Mouse (Mus musculus): ENCODE results near the gene Eif4a3. TPM values are rescaled to one million over a fixed set of nuclear protein-coding genes. Genes with fewer than 3 reads are reported as not detected.
A peak's percentile ranks its signal among the peaks of the same experiment; 100 is the strongest.
"Not testable (repeated sequence)": the region's sequence is repeated elsewhere in the genome, so short reads cannot be mapped to it uniquely, and the experiment has no call there.

The Eif4a3 gene
- polyA plus RNA-seq, 1 experiment from 2014 or later = 366 TPM

- Histone ChIP-seq H3K36me3 (ENCODE audit: poor library complexity, severe bottlenecking) (peaks cover 27% of the 10 kb centered on the region), H3K4me3 (peak overlapping the region; percentile 22), H3K9me3 (replicated peaks) (no peaks in the 10 kb centered on the region), H3K9ac (peak overlapping the region; percentile 35; the same call in 1 of the 2 replicates), H3K4me2 (peak overlapping the region; percentile 49), H3K4me1 (peaks cover 4% of the 10 kb centered on the region), H3K27ac (0 out of 2 replicates have a peak overlapping the region, but pooled peaks have one; percentile 4), H3K27me3 (no peaks in the 10 kb centered on the region)
- ATAC-seq = peak; percentile 50; the same call in 1 of the 2 replicates
- 71% methylated on average over 23 of the region's 23 CpGs for WGBS
Observed at GRCm38 (mm10) chr11:119258572-119259322, 41.1 kb downstream of the Eif4a3 start.

DNA sequence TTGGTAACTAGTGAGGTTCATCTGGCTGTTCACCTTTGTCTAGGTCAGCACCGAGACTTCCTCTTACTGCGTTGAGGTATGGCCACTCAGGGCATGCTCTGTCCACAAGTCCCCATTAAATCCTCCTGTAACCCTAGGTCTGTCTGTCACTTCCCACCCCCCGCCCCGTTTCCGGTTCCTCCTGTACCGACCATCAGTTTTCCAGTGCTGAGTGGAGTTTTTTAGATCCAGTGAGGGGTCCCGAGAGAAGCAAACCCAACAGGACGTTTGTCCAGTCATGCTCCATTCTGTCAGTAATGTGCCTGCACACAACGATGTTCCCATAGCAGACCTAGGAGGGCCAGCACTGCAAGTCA lies 41.7 kb downstream of the Eif4a3 start:
- Histone ChIP-seq H3K4me1 (peaks cover 7% of the 10 kb centered on the region), H3K27ac (0 out of 2 replicates have a peak overlapping the region, but pooled peaks have one; percentile 4), H3K36me3 (ENCODE audit: poor library complexity, severe bottlenecking) (peaks cover 27% of the 10 kb centered on the region), H3K4me3 (peak overlapping the region; percentile 22), H3K4me2 (peak overlapping the region; percentile 49), H3K9ac (no peak overlapping the region), H3K27me3 (no peaks in the 10 kb centered on the region), H3K9me3 (replicated peaks) (no peaks in the 10 kb centered on the region)
- WGBS = 72% methylated on average over 9 of the region's 9 CpGs
- ATAC-seq = no peak

- H3K27ac ChIP-seq; H3K9me3 ChIP-seq (replicated peaks); H3K9ac ChIP-seq; H3K27me3 ChIP-seq; H3K4me3 ChIP-seq; H3K4me2 ChIP-seq; ATAC-seq: not testable (repeated sequence)
- Histone ChIP-seq H3K4me1 (peaks cover 22% of the 10 kb centered on the region), H3K36me3 (ENCODE audit: poor library complexity, severe bottlenecking) (peaks cover 21% of the 10 kb centered on the region)
- WGBS = 88% methylated on average over 5 of the region's 5 CpGs
Observed at GRCm38 (mm10) chr11:119256557-119256956, 43.3 kb downstream of the Eif4a3 start.

DNA sequence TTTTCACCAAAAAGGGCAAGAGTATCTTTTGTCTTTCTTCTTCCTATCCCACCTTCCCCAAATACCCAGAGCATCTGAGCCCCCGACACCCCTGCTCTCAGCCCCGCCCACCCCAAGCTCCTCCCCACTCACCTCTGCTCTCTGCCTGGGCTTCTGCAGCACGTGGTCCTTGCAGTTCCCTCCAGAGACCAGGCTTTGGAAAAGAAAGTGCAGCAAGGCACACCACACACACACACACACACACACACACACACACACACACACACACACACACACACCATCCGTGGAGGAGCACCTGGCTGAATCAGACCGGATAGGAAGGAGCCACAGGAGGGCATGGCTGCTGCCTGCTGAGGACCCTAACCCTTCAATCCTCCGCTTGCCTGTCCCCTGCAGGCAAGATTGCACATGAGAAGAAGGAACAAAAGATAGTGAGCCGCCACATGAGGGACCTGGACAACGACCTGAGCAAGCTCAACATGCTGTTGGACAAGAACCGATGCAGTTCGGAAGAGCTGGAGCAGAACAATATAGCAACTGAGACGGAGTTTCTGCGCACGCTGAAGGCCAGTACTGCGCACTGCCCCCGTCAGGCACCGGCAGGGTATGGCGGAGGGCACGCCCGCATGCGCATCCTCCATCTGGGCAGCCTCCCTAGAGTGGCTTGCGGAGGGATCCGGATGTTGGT lies 46.9 kb downstream of the Eif4a3 start:
- Histone ChIP-seq H3K27ac (no peak overlapping the region; the same call in 1 of the 2 replicates), H3K4me3 (peak overlapping the region; percentile 18; the same call in 1 of the 2 replicates), H3K9me3 (replicated peaks) (no peaks in the 10 kb centered on the region), H3K4me1 (peaks cover 22% of the 10 kb centered on the region), H3K4me2 (peak overlapping the region; percentile 51), H3K27me3 (no peaks in the 10 kb centered on the region), H3K36me3 (ENCODE audit: poor library complexity, severe bottlenecking) (peaks cover 11% of the 10 kb centered on the region; the same call in 1 of the 2 replicates), H3K9ac (no peak overlapping the region)
- peak; percentile 72 for ATAC-seq
- WGBS = 5% methylated on average over 22 of the region's 22 CpGs

DNA sequence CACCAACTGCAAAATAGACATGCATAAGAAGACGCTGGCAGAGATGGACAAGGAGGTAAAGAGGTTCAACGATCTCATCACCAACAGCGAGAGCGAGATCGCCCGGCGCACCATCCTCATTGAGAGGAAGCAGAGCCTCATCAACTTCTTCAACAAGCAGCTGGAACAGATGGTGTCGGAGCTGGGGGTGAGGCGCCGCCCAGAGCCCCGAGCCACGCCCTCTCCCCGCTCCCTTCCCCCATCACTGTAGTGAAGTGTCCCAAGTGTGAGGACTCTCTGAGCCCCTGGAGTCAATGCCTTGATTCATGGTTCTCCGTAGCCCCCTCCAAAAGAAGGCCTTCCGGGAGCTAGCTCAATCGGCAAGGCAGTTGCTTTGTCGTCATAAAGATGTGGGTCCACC lies 48.9 kb downstream of the Eif4a3 start:
- no peak overlapping the region for H3K9ac ChIP-seq
- 80% methylated on average over 17 of the region's 17 CpGs for WGBS

GRCm38 (mm10) chr11:119249011-119249410 lies 50.9 kb downstream of the Eif4a3 start:
- Histone ChIP-seq H3K9ac (no peak overlapping the region), H3K27ac (no peak overlapping the region), H3K27me3 (no peaks in the 10 kb centered on the region), H3K4me2 (no peak overlapping the region), H3K4me3 (no peak overlapping the region), H3K9me3 (replicated peaks) (no peaks in the 10 kb centered on the region), H3K4me1 (peaks cover 19% of the 10 kb centered on the region), H3K36me3 (ENCODE audit: poor library complexity, severe bottlenecking) (peaks cover 16% of the 10 kb centered on the region)
- 0 out of 2 replicates have a peak, but pooled peaks have one; percentile 48 for ATAC-seq
- 29% methylated on average over 6 of the region's 6 CpGs for WGBS

More for the DNA sequence above, 48.9 kb downstream of the Eif4a3 start:
- Histone ChIP-seq H3K4me1 (peaks cover 19% of the 10 kb centered on the region), H3K36me3 (ENCODE audit: poor library complexity, severe bottlenecking) (peaks cover 12% of the 10 kb centered on the region; the same call in 1 of the 2 replicates), H3K4me3 (no peak overlapping the region), H3K9me3 (replicated peaks) (no peaks in the 10 kb centered on the region), H3K27ac (no peak overlapping the region), H3K4me2 (no peak overlapping the region), H3K27me3 (no peaks in the 10 kb centered on the region)
- ATAC-seq = no peak

- 97% methylated on average over 6 of the region's 6 CpGs for WGBS
- H3K9me3 ChIP-seq (replicated peaks); H3K27me3 ChIP-seq; H3K27ac ChIP-seq; H3K4me3 ChIP-seq; H3K9ac ChIP-seq; ATAC-seq; H3K4me2 ChIP-seq; H3K4me1 ChIP-seq: not testable (repeated sequence)
- peaks cover 39% of the 10 kb centered on the region for H3K36me3 ChIP-seq (ENCODE audit: poor library complexity, severe bottlenecking)
Observed at GRCm38 (mm10) chr11:119245543-119245942, 54.3 kb downstream of the Eif4a3 start.

DNA sequence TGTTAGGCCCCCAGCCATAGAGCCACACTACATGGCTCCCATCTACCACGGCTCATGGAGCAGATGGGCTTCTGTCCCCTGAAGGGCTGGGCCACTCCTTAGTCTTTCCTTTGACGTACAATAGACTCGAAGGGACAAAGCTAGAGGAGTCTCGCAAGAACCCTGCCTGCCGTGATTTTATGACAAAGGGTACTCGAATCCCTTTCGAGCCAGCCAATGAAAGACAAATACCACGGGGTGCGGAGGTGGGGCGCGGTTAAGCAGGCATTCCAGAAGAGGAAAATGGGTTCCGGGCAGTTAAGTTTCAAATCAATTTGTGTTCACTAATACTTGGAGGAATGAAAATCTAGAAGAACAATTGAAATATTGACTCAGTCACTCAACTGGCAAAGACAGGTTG lies 60.4 kb downstream of the Eif4a3 start:
- Histone ChIP-seq H3K27ac (no peak overlapping the region), H3K27me3 (no peaks in the 10 kb centered on the region), H3K9ac (no peak overlapping the region), H3K4me1 (peaks cover 16% of the 10 kb centered on the region), H3K9me3 (replicated peaks) (no peaks in the 10 kb centered on the region), H3K36me3 (ENCODE audit: poor library complexity, severe bottlenecking) (peaks cover 61% of the 10 kb centered on the region), H3K4me3 (no peak overlapping the region), H3K4me2 (no peak overlapping the region)
- WGBS = 91% methylated on average over 12 of the region's 12 CpGs
- no peak for ATAC-seq

Other genes with a start within 250 kb of the Eif4a3 start
- 10.2 and 11.5 TPM in 2 replicates for gene Cbx4, start 213.9 kb downstream of the Eif4a3 start, polyA plus RNA-seq (2015; fragmentation: Nextera tagmentation; extraction: Ambion mirVana)
- gene Tbc1d16, start 71.6 kb downstream of the Eif4a3 start, polyA plus RNA-seq (2015; fragmentation: Nextera tagmentation; extraction: Ambion mirVana) = 45.3 and 46.0 TPM in 2 replicates
- 14.3 and 17.2 TPM in 2 replicates for gene Ccdc40, start 71.5 kb downstream of the Eif4a3 start, polyA plus RNA-seq (2015; fragmentation: Nextera tagmentation; extraction: Ambion mirVana)
- 26.8 and 33.6 TPM in 2 replicates for gene Gaa, start 32.2 kb downstream of the Eif4a3 start, polyA plus RNA-seq (2015; fragmentation: Nextera tagmentation; extraction: Ambion mirVana)
- gene Card14, start 7.7 kb upstream of the Eif4a3 start, polyA plus RNA-seq (2015; fragmentation: Nextera tagmentation; extraction: Ambion mirVana) = not detected in 2 replicates
- 4.6 and 4.7 TPM in 2 replicates for gene Sgsh, start 55.4 kb upstream of the Eif4a3 start, polyA plus RNA-seq (2015; fragmentation: Nextera tagmentation; extraction: Ambion mirVana)
- 4.6 and 4.9 TPM in 2 replicates for gene Slc26a11, start 55.5 kb upstream of the Eif4a3 start, polyA plus RNA-seq (2015; fragmentation: Nextera tagmentation; extraction: Ambion mirVana)
- gene Rnf213, start 93.0 kb upstream of the Eif4a3 start, polyA plus RNA-seq (2015; fragmentation: Nextera tagmentation; extraction: Ambion mirVana) = 0.83 and 1.2 TPM in 2 replicates
- gene Endov, start 191.3 kb upstream of the Eif4a3 start, polyA plus RNA-seq (2015; fragmentation: Nextera tagmentation; extraction: Ambion mirVana) = 18.7 TPM in 2 replicates
- 4.1 and 4.7 TPM in 2 replicates for gene Nptx1, start 247.7 kb upstream of the Eif4a3 start, polyA plus RNA-seq (2015; fragmentation: Nextera tagmentation; extraction: Ambion mirVana)